Mouse (Mus musculus) kidney, embryonic 14.5 days (tissue): ENCODE data around the gene Gm10409. TPM values are rescaled to one million over a fixed set of nuclear protein-coding genes. Genes with fewer than 3 reads are reported as not detected.
"Not testable (repeated sequence)": the region's sequence is repeated elsewhere in the genome, so short reads cannot be mapped to it uniquely, and the experiment has no call there.

ENCODE experiments used
- ATAC-seq: fragments of 200-750 bp; cut with Nextera tagmentation; 2 replicates; pipeline ENCODE4 v1.8.0; 2017; ENCODE audit warnings: moderate number of reproducible peaks, mild to moderate bottlenecking, moderate TSS enrichment, moderate library complexity; ENCODE audit not compliant: low FRiP score, low TSS enrichment
- H3K27ac ChIP-seq: fragments of 300-500 bp; sonication (generic); 2 replicates; pipeline ENCODE4 v1.5.1; 2014; ENCODE audit warnings: low read depth, mild to moderate bottlenecking, low read length, moderate library complexity, mixed read lengths
- H3K27me3 ChIP-seq: fragments of 300-500 bp; sonication (generic); 2 replicates; pipeline ENCODE4 v1.6.1; 2014; ENCODE audit warnings: mild to moderate bottlenecking, low read length; ENCODE audit not compliant: control insufficient read depth, insufficient read depth
- H3K36me3 ChIP-seq: fragments of 300-500 bp; sonication (generic); 2 replicates; pipeline ENCODE4 v1.6.1; 2014; ENCODE audit warnings: low read length, mixed read lengths; ENCODE audit not compliant: control insufficient read depth, insufficient read depth
- H3K4me1 ChIP-seq: fragments of 300-500 bp; sonication (generic); 2 replicates; pipeline ENCODE4 v1.6.1; 2014; ENCODE audit warnings: low read length, mixed read lengths; ENCODE audit not compliant: control insufficient read depth, insufficient read depth
- H3K4me2 ChIP-seq: fragments of 300-500 bp; sonication (generic); replicated peaks from 2 replicates; pipeline ENCODE4 v1.6.1; 2014; ENCODE audit warnings: low read depth, mild to moderate bottlenecking, low read length
- H3K4me3 ChIP-seq: fragments of 300-500 bp; sonication (generic); 2 replicates; pipeline ENCODE4 v1.5.1; 2014; ENCODE audit warnings: mild to moderate bottlenecking, low read length
- H3K9ac ChIP-seq: fragments of 300-500 bp; sonication (generic); 2 replicates; pipeline ENCODE4 v1.6.1; 2014; ENCODE audit warnings: low read depth, mild to moderate bottlenecking, low read length, moderate library complexity
- H3K9me3 ChIP-seq: fragments of 300-500 bp; sonication (generic); 2 replicates; pipeline ENCODE4 v1.6.1; 2016; ENCODE audit warnings: low read length; ENCODE audit not compliant: control insufficient read depth
- WGBS: fragments of 180-500 bp; shearing (Covaris S2); extraction: QIAGEN DNeasy Blood & Tissue Kit; methylation state at CpG from one replicate; pipeline ENCODE4 v1.1.7; 2014; 5-methylcytosine and 5-hydroxymethylcytosine counted together
- polyA plus RNA-seq: library from polyadenylated mRNA; unstranded; fragments of >200 nt; fragmentation: Nextera tagmentation; extraction: Ambion mirVana; gene quantifications from 2 replicates; pipeline ENCODE4 v1.2.1, GENCODE M21; 2014

Gene Gm10409
- 0.70 and 0.84 TPM in 2 replicates for polyA plus RNA-seq

DNA sequence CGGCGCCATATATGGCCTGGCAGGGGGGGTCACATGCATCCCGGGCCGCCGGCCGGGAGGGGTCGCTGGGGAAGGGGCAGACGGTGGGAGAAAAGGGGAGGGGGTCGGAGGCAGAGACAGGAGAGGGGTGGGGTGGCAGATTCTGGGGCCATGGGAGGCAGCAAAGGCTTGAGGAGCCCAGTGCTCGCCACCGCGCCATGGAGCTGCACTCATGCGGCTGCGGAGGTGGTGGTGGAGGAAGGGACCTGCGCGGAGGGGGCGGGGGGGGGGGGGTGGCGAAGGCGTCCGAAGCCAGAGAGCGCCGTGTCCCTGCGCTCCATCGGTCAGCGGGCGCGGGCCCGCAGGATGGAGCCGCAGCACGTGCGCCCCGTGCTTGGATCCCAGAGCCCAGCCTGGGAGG is at the start of gene Gm10409:
TSS of gene Gm10409 (plus strand) at position 301 of the 400 bp plus-strand sequence.
- not testable (repeated sequence) for H3K36me3 ChIP-seq, H3K9ac ChIP-seq, ATAC-seq, H3K27me3 ChIP-seq, H3K4me3 ChIP-seq, H3K27ac ChIP-seq, H3K9me3 ChIP-seq, H3K4me1 ChIP-seq, H3K4me2 ChIP-seq
- no CpG with 5 or more reads among the region's 32 CpGs for WGBS

DNA sequence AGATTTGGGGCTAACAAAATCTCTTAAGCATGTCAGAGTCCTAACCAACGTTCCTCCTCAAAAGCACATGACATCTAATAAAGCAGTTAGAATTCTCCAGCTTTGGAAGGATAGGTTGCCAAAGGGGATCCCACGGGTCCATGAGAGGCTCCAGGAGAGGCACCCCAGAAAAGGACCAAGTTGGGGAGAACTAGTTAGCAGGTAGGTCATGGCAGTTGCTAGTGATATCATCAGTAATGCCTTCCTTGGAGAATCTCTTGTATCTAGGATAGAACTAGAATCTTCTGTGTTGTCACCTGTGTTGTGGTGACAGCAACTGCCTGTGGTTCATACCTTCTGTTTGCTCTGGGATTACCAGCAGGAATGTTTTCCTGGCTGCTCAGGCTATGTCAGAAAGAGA is 17.6 kb upstream of the Gm10409 start, which contains the start of gene Gm10413:
TSS of gene Gm10413 (plus strand) at position 301 of the 400 bp plus-strand sequence.
- H3K9ac ChIP-seq, H3K27ac ChIP-seq, H3K9me3 ChIP-seq, H3K27me3 ChIP-seq, H3K4me1 ChIP-seq, H3K36me3 ChIP-seq, ATAC-seq, H3K4me3 ChIP-seq, H3K4me2 ChIP-seq: not testable (repeated sequence)
- WGBS: no CpG with 5 or more reads among the region's 2 CpGs

DNA sequence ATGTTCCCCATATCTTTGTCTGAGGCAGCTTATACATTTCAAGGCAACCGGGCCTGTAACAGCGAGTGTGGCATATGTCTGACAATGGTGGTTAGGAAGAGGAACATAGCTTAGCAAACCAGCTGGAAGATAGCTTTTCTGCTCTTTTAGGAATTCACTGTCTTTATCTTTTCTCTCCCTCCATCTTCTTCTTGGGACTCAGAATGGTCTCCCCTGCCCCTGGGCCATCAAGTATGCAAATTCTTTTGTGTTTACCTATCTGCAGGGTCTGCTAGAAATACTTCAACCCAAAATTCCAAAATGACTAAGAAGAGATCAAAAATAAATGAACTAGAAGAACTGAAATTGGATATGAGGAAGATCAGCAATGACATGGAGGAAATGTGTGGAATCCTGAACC is 15.4 kb downstream of the Gm10409 start, which contains the start of gene Gm3005:
TSS of gene Gm3005 (plus strand) at position 301 of the 400 bp plus-strand sequence.
- H3K27me3 ChIP-seq, H3K9me3 ChIP-seq, H3K4me3 ChIP-seq, H3K27ac ChIP-seq, H3K36me3 ChIP-seq, H3K4me1 ChIP-seq, ATAC-seq, H3K9ac ChIP-seq, H3K4me2 ChIP-seq: not testable (repeated sequence)
- WGBS: no CpG with 5 or more reads among the region's 2 CpGs

DNA sequence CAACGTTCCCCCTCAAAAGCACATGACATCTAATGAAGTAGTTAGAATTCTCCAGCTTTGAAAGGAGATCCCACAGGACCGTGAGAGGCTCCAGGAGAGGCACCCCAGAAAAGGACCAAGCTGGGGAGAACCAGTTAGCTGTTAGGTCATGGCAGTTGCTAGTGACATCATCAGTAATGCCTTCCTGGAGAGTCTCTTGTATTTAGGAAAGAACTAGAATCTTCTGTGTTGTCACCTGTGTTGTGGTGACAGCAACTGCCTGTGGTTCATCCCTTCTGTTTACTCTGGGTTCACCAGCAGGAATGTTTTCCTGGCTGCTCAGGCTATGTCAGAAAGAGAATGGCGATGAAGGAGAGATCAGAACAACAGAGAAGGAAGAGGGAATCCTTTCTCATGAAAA is 36.7 kb downstream of the Gm10409 start, which contains the start of gene Gm10408:
TSS of gene Gm10408 (plus strand) at position 301 of the 400 bp plus-strand sequence.
- not testable (repeated sequence) for H3K27ac ChIP-seq, H3K4me1 ChIP-seq, H3K4me3 ChIP-seq, H3K27me3 ChIP-seq, ATAC-seq, H3K9ac ChIP-seq, H3K9me3 ChIP-seq, H3K36me3 ChIP-seq, H3K4me2 ChIP-seq
- no CpG with 5 or more reads among the region's 3 CpGs for WGBS

Other genes with a start within 250 kb of the Gm10409 start
- gene Gm5795, start 224.4 kb upstream of the Gm10409 start, polyA plus RNA-seq: not detected in 2 replicates
- 4.8 and 5.4 TPM in 2 replicates for gene D830030K20Rik, start 204.1 kb upstream of the Gm10409 start, polyA plus RNA-seq
- not detected in 2 replicates for gene Gm2956, start 80.0 kb upstream of the Gm10409 start, polyA plus RNA-seq
- not detected in 2 replicates for gene Gm10413, start 17.5 kb upstream of the Gm10409 start, polyA plus RNA-seq
- 0.71 and 0.85 TPM in 2 replicates for gene Gm3005, start 15.5 kb downstream of the Gm10409 start, polyA plus RNA-seq
- gene Gm10408, start 36.8 kb downstream of the Gm10409 start, polyA plus RNA-seq: not detected in 2 replicates
- gene Gm3012, start 221.9 kb downstream of the Gm10409 start, polyA plus RNA-seq: not detected in 2 replicates
- 0.70 and 0.84 TPM in 2 replicates for gene Gm3020, start 239.4 kb downstream of the Gm10409 start, polyA plus RNA-seq